Mouse (Mus musculus) hindbrain, embryonic 16.5 days (tissue): ENCODE measurements around the gene Six6. TPM values are rescaled to one million over a fixed set of nuclear protein-coding genes. Genes with fewer than 3 reads are reported as not detected.

Source experiments
- ATAC-seq: fragments of 200-750 bp; cut with Nextera tagmentation; 2 replicates; pipeline ENCODE4 v1.8.0; 2017; ENCODE audit warnings: moderate TSS enrichment, moderate library complexity
- H3K27ac ChIP-seq: fragments of 300-500 bp; sonication (generic); 2 replicates; pipeline ENCODE4 v1.5.1; 2014; ENCODE audit warnings: low read depth, mild to moderate bottlenecking, control low read depth, low read length, moderate library complexity
- H3K27me3 ChIP-seq: fragments of 300-500 bp; sonication (generic); replicated peaks from 2 replicates; pipeline ENCODE4 v1.6.1; 2014; ENCODE audit warnings: low read length; ENCODE audit not compliant: control insufficient read depth, insufficient read depth
- H3K36me3 ChIP-seq: fragments of 300-500 bp; sonication (generic); 2 replicates; pipeline ENCODE4 v1.6.1; 2014; ENCODE audit warnings: mild to moderate bottlenecking, low read length, moderate library complexity, mixed read lengths; ENCODE audit not compliant: control insufficient read depth, insufficient read depth
- H3K4me1 ChIP-seq: fragments of 300-500 bp; sonication (generic); 2 replicates; pipeline ENCODE4 v1.6.1; 2014; ENCODE audit warnings: low read depth, low read length; ENCODE audit not compliant: control insufficient read depth, insufficient read depth
- H3K4me2 ChIP-seq: fragments of 300-500 bp; sonication (generic); 2 replicates; pipeline ENCODE4 v1.6.1; 2014; ENCODE audit warnings: mild to moderate bottlenecking, low read length, control low read depth, moderate library complexity
- H3K4me3 ChIP-seq: fragments of 300-500 bp; sonication (generic); 2 replicates; pipeline ENCODE4 v1.5.1; 2014; ENCODE audit warnings: mild to moderate bottlenecking, low read length, control low read depth, moderate library complexity
- H3K9ac ChIP-seq: fragments of 300-500 bp; sonication (generic); 2 replicates; pipeline ENCODE4 v1.6.1; 2014; ENCODE audit warnings: low read depth, mild to moderate bottlenecking, control low read depth, low read length, moderate library complexity
- H3K9me3 ChIP-seq: fragments of 300-500 bp; sonication (generic); 2 replicates; pipeline ENCODE4 v1.6.1; 2014; ENCODE audit warnings: mild to moderate bottlenecking, low read length, moderate library complexity; ENCODE audit not compliant: control insufficient read depth
- WGBS: fragments of 180-500 bp; shearing (Covaris S2); extraction: QIAGEN DNeasy Blood & Tissue Kit; methylation state at CpG from one replicate; pipeline ENCODE4 v1.1.7; 2014; 5-methylcytosine and 5-hydroxymethylcytosine counted together
- polyA plus RNA-seq: library from polyadenylated mRNA; unstranded; fragments of >200 nt; fragmentation: Nextera tagmentation; extraction: Ambion mirVana; gene quantifications from 2 replicates; pipeline ENCODE4 v1.2.1, GENCODE M21; 2015

Gene Six6
- polyA plus RNA-seq, 1 experiment from 2014 or later: not detected

DNA sequence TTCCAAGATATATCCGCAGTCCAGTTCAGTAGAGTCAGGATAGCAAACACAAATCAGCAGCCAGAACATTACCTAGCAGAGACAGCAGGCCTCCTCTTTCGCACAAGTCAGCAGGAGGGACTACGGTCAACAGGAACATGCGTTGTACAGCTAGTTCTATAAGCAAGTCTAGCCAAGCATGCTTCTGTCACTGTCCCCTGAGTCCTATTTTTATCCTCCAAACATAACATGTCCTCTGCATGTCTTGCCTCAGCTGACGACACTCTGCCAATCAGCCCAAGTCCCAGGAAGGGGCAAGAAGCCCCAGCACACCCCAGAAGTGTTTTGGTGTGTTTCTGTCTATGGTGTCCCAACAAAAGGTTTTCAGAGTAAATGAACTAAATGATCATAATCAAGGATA lies 14.2 kb downstream of the Six6 start:
- Histone ChIP-seq H3K9ac (no peak overlapping the region), H3K9me3 (no peaks in the 10 kb centered on the region), H3K27ac (no peak overlapping the region), H3K36me3 (no peaks in the 10 kb centered on the region), H3K4me2 (no peak overlapping the region), H3K4me3 (no peak overlapping the region), H3K27me3 (peaks cover 43% of the 10 kb centered on the region), H3K4me1 (no peaks in the 10 kb centered on the region)
- ATAC-seq: no peak
- 76% methylated on average over 5 of the region's 5 CpGs for WGBS

DNA sequence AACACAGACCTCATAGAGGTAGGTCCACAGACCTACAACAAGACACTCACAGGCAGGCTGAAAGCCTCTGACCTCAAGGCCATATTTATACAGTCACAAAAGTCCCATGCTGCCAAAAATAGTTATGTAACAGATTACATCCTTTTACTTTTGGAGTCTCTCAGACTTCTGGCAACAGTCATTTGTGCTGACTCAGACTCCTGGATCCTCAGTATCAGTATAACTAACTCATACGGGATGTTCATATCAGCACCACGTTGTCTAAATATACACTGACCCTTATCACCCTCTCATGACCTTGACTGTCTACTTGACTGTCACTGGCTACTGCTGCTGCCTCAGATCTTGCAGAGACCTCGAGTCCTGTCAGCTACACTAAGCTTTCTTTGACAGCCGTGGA lies 15.2 kb downstream of the Six6 start:
- H3K4me2 ChIP-seq: no peak overlapping the region
- H3K9me3 ChIP-seq: no peaks in the 10 kb centered on the region
- H3K36me3 ChIP-seq: no peaks in the 10 kb centered on the region
- no peak overlapping the region for H3K9ac ChIP-seq
- no peaks in the 10 kb centered on the region for H3K4me1 ChIP-seq
- no peak for ATAC-seq
- H3K27ac ChIP-seq: no peak overlapping the region
- 77% methylated on average over 4 of the region's 4 CpGs for WGBS
- H3K4me3 ChIP-seq: no peak overlapping the region
- H3K27me3 ChIP-seq: peaks cover 35% of the 10 kb centered on the region

DNA sequence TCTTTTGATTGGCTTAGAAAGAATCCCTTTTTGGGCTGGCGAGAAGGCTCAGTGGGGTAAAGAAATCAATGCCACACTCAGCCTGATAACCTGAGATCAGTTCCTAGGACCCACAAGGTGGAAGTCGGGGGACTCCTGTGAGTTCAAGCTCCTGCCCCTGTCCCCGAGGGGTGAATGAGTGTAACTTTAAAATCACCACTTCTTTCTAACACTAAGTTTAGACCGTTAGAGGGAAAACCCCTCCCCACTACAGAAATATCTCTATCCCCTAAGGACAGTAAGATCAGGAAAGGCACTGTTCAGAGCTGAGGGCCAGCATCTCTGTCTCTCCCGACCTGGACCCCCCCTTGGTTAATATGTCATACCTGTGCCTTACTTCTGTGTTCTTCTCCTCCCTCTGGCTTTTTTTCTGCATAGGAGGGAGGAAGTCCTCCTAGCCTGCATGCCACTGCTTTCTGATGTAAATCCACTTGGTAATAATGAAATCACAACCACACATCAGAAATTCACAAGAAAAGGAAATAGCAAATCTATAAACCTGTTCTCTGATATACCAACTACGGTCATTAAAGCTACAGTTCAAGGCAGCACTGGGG lies 18.2 kb downstream of the Six6 start:
- Histone ChIP-seq H3K27me3 (peaks cover 17% of the 10 kb centered on the region), H3K4me2 (no peak overlapping the region), H3K4me3 (no peak overlapping the region), H3K27ac (no peak overlapping the region), H3K36me3 (no peaks in the 10 kb centered on the region), H3K9ac (no peak overlapping the region), H3K4me1 (no peaks in the 10 kb centered on the region), H3K9me3 (no peaks in the 10 kb centered on the region)
- ATAC-seq: no peak
- WGBS: 69% methylated on average over 6 of the region's 6 CpGs

DNA sequence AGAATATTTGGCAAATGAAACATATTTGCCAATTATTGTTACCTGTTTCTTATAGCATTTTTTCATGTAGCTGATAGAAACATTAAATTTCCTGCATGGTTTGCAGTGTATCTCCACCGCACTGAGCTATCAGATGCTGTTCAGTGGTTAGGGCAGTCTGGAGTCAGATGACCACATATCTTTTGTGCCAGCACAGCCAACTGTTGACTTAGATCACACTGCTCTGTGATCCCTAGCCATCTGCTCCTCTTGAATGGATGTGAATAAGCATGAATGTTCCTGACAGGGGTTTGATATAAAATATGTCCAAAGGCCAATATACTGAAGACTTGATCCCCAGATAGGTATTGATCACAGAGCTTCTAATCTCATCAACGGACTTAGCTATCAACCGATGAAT lies 18.8 kb downstream of the Six6 start:
- no peaks in the 10 kb centered on the region for H3K4me1 ChIP-seq
- peaks cover 12% of the 10 kb centered on the region for H3K27me3 ChIP-seq
- no peak overlapping the region for H3K27ac ChIP-seq
- H3K4me2 ChIP-seq: no peak overlapping the region
- no peak for ATAC-seq
- H3K36me3 ChIP-seq: no peaks in the 10 kb centered on the region
- no peak overlapping the region for H3K9ac ChIP-seq
- WGBS: 89% methylated on average over 3 of the region's 3 CpGs
- H3K4me3 ChIP-seq: no peak overlapping the region
- H3K9me3 ChIP-seq: no peaks in the 10 kb centered on the region

DNA sequence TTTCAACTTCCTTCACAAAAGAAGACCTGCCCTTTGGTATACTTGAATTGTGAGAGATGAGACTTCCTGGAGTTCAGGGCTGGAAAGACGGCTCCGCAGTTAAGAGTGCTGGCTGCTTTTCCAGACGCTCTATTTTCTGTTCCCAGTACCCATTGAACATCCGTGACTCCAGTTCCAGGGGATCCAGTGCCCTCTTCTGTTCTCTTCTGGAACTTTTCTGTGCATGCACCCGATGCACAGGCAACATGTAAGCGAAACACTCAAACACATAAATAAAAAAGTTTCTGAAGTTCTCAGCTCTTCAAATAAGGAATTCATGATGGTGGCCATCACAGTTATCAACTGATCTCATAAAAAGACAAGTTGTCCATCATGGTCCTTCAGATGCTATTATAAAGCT lies 23.1 kb downstream of the Six6 start:
- no peak overlapping the region for H3K27ac ChIP-seq
- 45% methylated on average over 6 of the region's 6 CpGs for WGBS
- no peak overlapping the region for H3K4me2 ChIP-seq
- ATAC-seq: no peak
- H3K4me1 ChIP-seq: no peaks in the 10 kb centered on the region
- H3K9me3 ChIP-seq: no peaks in the 10 kb centered on the region
- H3K27me3 ChIP-seq: no peaks in the 10 kb centered on the region; the same call in 1 of the 2 replicates
- H3K9ac ChIP-seq: no peak overlapping the region
- H3K36me3 ChIP-seq: no peaks in the 10 kb centered on the region
- no peak overlapping the region for H3K4me3 ChIP-seq

DNA sequence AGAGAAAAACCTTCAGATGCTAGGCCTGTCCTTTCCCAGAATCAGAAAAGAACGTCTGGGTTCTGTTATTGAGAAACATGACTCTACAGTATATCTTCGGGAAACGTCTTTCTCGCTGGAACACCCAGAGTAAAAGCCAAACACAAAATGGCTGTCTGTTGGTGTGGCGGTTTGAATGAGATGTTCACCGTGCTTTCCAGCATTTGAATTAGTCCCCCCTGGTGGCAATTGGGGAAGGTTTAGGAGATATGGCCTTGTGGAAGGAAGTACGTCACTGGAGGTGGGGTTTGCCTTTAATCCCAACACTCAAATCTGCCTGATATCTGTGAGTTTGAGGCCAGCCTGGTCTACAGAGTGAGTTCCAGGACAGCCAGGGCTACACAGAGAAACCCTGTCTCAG lies 27.8 kb downstream of the Six6 start:
- Histone ChIP-seq H3K4me1 (no peaks in the 10 kb centered on the region), H3K4me2 (no peak overlapping the region), H3K27me3 (peaks cover 7% of the 10 kb centered on the region), H3K9ac (no peak overlapping the region), H3K27ac (no peak overlapping the region), H3K36me3 (no peaks in the 10 kb centered on the region), H3K4me3 (no peak overlapping the region), H3K9me3 (no peaks in the 10 kb centered on the region)
- 89% methylated on average over 7 of the region's 7 CpGs for WGBS
- no peak for ATAC-seq

DNA sequence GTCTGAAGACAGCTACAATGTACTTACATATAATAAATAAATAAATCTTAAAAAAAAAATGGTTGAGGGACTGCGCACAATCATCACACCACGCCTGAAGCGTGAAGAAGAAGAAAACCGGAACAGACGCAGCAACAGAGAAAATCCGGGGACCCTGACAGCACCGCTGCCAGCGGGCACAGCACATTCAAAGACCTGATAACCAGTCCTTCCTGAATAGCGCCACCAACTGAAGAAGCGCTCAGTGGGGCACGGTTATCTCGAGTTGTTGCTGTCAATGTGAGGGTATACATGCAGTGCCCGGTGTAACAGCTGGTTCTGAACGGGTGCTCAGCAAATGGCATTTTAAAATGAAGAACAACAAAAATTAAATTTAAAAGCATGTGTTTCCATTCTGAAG lies 30.9 kb downstream of the Six6 start:
- Histone ChIP-seq H3K27ac (no peak overlapping the region), H3K27me3 (peaks cover 17% of the 10 kb centered on the region), H3K4me2 (no peak overlapping the region), H3K9ac (no peak overlapping the region), H3K4me3 (no peak overlapping the region), H3K36me3 (no peaks in the 10 kb centered on the region), H3K9me3 (no peaks in the 10 kb centered on the region), H3K4me1 (no peaks in the 10 kb centered on the region)
- no peak for ATAC-seq
- 64% methylated on average over 14 of the region's 14 CpGs for WGBS

DNA sequence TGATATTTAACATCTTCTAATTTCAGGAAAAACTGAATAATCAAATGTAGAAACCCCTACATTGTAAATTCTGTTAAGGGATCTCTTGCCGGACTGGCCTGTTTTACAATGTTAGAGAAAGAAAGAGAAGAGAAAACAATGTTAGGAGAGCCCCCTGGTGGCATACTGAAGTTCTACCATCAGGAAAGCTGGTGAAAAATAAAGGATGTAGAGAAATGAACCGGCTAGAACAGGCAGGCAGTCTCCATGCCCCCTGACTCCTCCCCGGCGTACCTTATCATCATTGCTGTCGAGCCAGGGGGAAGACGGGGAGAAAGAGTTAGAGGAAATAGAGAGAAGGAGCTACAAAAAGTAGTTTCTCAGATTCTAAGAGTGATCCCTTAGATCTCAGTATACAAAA lies 33.5 kb downstream of the Six6 start:
- 12% methylated on average over 6 of the region's 6 CpGs for WGBS

DNA sequence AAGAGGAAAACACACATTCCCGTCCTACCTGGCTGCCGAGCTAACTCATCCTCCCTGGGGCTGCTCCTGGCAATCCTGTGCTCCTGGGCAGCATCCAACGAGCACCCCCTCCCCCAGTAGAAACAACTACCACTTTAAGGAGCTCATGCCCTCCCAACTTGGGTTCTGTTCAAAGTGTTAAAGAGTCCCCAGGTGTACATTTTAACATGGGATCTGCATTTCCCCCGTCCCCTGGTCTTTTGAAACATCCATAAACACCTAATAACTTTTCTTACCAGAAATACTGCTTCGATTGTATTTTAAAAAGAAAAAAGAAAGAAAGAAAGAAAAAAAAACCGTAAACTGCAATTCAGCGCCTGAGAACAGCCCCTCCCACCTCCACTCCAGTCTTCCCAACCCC lies 36.5 kb downstream of the Six6 start:
- Histone ChIP-seq H3K9me3 (no peaks in the 10 kb centered on the region), H3K36me3 (no peaks in the 10 kb centered on the region), H3K27me3 (peaks cover 19% of the 10 kb centered on the region), H3K4me3 (peak overlapping the region; percentile 20; the same call in 1 of the 2 replicates), H3K4me1 (no peaks in the 10 kb centered on the region; the same call in 1 of the 2 replicates), H3K27ac (no peak overlapping the region), H3K4me2 (peak overlapping the region; percentile 32), H3K9ac (no peak overlapping the region)
- 4% methylated on average over 7 of the region's 7 CpGs for WGBS
- no peak for ATAC-seq

More for the DNA sequence above, 33.5 kb downstream of the Six6 start:
- H3K27ac ChIP-seq: no peak overlapping the region
- no peak overlapping the region for H3K4me2 ChIP-seq
- no peak overlapping the region for H3K9ac ChIP-seq
- no peaks in the 10 kb centered on the region for H3K36me3 ChIP-seq
- H3K4me1 ChIP-seq: no peaks in the 10 kb centered on the region; the same call in 1 of the 2 replicates
- H3K4me3 ChIP-seq: no peak overlapping the region
- ATAC-seq: no peak
- H3K9me3 ChIP-seq: no peaks in the 10 kb centered on the region
- peaks cover 19% of the 10 kb centered on the region for H3K27me3 ChIP-seq
